Mouse (Mus musculus): ENCODE measurements around the gene Dusp10.

GRCm38 (mm10) chr1:183965341-183965740 lies 47.8 kb upstream of the Dusp10 start:
- no peak for TF ChIP-seq CTCF (conservative IDR thresholded peaks at IDR 0.05; ENCODE audit: low read length)
- no peak for TF ChIP-seq NANOG (IDR thresholded peaks at IDR 0.05; ENCODE audit: borderline replicate concordance, low read length)
